Mouse (Mus musculus) lung, postnatal 0 days (tissue): ENCODE data around the gene Gm20696.

Source experiments
- CTCF ChIP-seq: IDR thresholded peaks from 2 replicates; pipeline ENCODE4 v1.5.1; 2016; ENCODE audit warnings: antibody characterized with exemption, mild to moderate bottlenecking
- EP300 ChIP-seq: IDR thresholded peaks from 2 replicates; pipeline ENCODE4 v1.6.1; 2016; ENCODE audit warnings: antibody characterized with exemption, mild to moderate bottlenecking, control low read depth

DNA sequence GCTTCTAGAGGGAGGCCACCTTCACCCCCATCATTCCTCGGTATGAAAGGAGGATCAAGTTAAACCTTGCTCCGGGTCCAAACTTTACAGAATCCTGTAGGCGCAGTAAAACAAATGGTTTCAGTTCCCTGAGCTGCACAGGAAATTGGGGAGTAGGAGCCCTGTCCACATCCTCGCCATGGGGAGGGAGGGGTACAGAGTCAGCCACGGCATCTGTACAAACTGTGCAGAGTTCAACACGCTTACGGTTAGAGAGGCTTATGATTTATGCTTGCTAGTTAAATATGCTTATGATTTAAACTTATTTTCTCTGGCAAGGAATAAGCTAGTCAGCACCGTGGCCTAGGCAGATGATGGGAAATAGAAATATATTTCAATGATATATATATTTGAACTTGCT lies 47.1 kb downstream of the Gm20696 start:
- TF ChIP-seq CTCF, result no peak
- no peak for TF ChIP-seq EP300
